Mouse (Mus musculus) c-Kit-positive CD71-positive TER-119-negative erythroid progenitor cells, embryonic 14.5 days (primary cell): ENCODE data around the gene Tmco2.
"Not testable (repeated sequence)": the region's sequence is repeated elsewhere in the genome, so short reads cannot be mapped to it uniquely, and the experiment has no call there.

Source experiments
- DNase-seq: peaks from one replicate; pipeline ENCODE4 v3.0.0-alpha.2; 2013; ENCODE audit warnings: low read depth

Tmco2 gene

DNA sequence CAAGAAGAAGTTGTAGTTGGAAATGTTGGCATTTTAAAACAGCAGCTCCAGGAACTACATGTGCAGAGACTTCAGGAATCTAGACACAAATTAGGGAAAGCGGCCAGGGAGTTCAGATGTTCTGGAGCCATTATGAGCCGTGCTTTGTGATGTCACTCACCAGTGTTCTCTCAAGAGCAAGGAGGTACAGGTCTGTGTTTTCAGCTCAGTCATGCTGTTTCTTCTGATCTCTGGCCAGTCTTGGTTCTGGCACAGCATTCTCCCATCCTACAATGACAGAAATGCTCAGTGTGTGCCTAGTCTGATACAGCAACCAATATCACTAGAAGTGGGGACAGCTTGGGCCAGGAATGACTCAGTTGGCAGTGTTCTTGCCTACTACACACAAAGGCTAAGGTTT, at the start of gene Tmco2:
TSS of gene Tmco2 (minus strand) at position 101 of the 400 bp plus-strand sequence.
- no peak for DNase-seq

DNA sequence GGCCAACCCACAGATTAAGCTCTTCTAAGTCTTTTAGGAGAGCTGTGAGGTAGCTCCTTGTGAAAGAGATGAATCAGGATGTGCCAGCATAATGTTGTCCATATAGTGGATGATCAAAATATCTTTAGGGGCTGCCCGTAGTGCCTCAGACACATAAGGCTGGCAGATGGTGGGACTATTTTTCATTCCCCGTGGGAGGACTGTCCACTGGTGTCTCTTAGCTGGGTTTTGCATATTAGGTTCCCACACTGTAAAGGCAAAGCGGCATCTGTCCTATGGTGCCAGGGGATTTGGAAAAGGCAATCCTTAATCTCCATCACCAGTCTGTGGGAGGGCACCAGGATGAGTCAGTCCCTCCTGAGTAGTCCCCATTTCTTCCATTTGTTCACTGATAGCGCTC, 5.7 kb downstream of the Tmco2 start:
- DNase-seq, result no peak

DNA sequence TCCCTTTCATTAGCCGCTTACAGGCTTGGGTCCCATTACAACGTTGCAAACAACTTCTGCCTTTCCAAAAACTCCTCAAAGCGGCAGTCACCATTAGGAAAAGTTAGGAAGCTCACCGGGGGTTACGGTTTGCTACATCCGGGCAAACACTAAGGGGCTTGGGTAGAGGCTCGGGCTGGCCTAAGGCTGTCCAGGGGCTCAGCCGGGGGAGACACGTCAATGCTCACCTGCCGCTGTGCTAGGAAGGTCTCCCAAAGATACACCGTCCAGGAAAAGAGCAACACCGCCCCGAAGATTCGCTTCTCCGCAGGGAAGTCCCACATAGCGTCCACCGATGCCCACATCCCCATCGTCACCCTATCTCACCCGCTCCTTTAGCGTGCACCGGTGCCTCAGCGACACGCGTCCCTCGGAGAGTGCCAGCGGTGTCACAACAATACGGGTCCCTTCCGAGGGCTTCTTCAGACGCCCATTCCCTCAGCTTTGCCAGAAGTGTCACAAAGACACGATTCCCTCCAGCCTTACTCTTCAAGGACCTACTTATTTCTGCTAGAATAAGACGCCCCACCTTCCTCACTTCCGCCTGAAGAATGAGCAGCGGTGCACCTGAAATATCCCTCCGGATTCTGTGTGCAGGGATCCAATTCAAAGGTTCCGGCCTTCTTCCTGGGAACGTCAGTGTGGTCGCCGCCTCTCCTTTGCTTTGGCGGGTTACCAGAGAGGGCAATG, 11.2 kb downstream of the Tmco2 start, which contains the start of gene Zmpste24:
TSS of gene Zmpste24 (minus strand) at position 592 of the 729 bp plus-strand sequence.
- DNase-seq, result peak; percentile 91

DNA sequence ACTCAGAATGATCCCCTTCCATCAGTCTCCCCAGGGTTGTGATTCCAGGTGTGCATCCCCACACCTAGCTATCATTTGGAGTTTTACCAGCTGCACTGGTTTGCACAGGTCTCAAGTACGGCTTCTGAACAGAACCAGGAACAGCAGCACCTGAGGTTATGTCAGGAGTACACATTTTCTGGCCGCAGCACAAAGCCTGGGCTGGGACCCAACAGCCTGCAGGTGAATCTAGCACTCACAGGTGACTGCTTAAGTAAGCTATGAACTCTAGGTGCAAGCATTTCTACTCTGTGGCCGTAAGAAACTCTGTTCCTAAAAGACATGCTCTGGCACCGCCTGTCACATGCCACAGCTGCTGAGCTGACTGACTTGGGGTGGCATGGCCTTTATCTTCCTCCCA, 18.8 kb downstream of the Tmco2 start:
- DNase-seq, result no peak

DNA sequence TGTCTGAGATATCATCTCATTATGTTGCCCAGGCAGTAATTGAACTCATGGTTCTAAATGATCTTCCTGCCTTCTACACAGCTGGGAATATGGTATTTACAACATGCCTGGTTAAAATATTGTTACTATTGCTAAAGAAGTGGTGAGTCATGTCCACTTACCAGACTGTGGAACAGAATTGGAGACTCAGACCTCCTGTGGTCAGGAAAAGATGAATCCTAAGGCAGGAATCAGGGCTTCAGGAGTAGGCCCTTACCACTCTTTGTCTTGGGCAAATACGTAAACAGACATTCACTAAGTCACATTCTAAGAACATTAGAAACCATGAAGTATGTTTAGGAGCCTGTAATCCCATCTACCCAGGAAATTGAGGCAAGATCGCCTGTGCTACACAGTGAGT, 20.3 kb downstream of the Tmco2 start:
- DNase-seq, result no peak

DNA sequence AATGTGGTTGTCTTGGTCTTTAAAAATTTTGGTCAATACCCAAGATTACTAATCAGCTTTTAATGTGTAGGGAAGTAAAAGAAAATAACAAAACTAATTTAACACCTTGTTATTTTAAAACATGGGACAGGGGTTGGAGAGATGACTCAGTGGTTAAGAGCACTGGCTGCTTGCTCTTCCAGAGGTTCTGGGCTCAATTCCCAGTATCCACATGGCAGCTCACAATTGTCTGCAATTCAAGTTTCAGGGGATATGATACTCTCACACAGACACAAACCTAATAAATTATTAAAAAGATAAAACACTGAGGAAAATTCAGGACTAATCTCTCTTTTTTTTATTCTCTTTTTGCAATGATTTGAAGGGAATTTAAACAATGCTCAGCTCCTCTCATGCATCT, 24.5 kb downstream of the Tmco2 start:
- no peak for DNase-seq

DNA sequence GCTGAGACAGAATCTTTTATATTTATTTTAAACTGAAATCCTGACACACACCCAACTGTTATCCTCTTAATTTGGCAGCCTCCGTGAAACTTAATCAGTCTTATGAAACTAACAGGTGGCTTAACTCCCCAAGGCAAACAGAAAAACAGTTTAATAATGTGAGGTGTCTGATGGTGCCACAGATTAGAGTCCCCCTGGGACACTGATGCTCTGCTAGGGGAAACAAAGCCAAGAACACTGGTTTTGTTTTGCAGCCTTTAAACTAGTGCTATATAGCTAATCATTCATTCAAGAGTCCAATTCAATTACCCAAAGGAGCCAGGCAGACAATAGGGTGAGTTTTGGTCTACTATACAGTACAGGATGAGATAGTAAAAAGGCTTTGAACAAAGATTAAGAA, 28.6 kb downstream of the Tmco2 start:
- no peak for DNase-seq

DNA sequence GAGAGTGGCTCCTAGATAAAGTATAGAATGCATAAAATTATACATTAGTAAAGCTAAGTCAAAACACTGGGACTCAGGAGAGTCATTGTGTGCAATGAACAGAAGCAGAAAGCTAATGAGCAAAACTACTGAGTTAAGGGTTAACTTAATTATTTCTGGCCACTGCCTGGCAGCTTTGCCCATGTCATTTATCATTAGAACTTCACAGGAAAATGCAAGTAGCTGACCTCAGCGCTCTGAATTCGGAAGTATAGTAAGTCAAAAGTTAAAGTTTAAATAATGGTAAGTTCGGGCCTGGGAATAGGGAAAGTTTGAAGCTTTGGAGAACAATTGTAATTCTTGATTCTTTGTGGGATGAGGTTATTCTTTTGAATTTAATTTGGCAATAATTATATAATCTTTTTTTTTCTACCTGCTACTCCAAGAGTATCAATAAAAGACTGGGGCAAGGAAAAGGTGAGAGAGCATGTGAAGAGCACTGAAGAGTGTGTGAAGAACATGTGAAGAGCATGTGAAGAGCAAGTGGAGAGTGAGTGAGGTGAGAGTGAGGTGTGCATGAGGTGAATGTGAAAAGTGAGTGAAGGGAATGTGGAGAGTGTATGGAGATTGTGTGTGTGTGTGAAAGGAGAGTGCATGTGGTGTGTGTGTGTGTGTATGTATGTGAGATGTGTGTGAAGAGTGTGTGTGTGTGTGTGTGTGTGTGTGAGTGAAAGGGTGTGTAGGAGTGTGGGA, 30.9 kb downstream of the Tmco2 start:
- no peak for DNase-seq

DNA sequence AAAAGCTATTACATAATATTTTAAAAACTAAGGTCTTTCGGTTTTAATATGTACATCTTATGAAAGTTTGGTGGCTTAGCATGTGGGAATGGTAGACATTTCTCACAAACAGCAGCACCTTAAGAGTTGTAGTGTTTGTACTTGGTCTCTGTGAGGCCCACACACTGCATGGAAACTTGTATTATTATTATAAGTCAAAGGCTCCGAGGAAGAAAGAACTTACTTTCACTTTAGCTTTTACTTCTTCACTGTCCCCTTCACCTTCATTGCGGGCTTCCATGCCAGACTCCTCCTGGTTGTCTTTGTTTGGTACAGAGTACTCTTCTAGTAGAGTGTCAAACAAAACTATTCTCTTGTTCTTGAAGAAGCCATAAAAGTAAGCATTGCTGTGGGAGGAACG, 34.8 kb downstream of the Tmco2 start:
- no peak for DNase-seq

DNA sequence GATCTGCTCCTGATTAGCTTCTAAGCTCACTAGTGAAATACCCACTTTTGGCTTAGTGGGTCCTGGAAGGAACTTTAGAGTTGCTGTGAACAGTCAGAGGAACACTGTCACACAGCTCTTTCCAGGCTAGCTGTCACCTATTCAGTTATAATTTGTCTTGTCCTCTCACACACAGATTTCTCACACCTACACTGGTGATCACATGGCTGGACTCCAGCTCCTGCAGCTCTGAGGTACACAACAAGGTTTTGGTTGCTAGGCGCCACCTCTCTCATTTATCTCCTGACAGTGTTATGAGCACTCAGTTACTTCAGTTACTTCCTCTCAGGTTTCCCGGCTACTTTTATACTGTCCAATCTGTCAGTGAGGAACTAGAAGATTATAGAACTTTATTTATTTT, 43.7 kb downstream of the Tmco2 start:
- no peak for DNase-seq

DNA sequence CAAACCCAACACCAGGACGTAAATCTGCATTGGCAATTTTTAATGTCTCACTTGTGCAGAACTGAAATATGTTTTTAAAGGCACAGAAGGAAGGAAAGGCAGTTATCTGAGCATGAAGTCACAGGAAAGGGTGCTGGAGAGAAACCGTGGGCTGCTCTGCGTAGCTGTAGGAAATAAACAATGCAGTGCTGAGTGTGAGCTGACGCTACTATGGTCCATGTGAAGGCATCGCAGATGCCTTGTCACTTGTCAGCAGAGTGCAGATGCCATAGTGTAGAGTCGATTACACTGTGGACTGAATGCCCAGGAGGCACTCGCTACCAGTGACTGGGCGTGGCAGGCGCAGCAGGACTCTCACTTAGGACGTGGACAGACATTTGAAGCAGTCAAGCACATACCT, 49.8 kb downstream of the Tmco2 start:
- not testable (repeated sequence) for DNase-seq

DNA sequence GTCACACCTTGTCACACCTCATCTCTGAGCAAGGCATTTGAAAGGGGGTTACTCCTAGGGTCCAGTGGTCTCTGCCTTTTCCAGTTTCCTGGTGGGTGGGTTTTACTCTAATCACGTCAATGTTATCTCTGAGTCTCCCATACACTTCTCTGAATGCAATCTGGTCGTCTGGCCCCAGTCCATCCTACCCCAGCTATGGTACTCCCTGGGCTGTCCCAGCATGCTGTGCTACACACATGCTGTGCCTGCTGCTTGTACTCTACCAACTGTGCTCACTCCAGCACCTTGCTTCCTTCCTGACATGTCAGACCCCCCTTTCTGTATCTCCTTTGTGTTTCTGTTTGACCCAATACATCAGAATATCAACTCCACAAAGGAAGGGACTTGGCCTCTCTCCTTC, 52.0 kb downstream of the Tmco2 start:
- DNase-seq, result no peak

DNA sequence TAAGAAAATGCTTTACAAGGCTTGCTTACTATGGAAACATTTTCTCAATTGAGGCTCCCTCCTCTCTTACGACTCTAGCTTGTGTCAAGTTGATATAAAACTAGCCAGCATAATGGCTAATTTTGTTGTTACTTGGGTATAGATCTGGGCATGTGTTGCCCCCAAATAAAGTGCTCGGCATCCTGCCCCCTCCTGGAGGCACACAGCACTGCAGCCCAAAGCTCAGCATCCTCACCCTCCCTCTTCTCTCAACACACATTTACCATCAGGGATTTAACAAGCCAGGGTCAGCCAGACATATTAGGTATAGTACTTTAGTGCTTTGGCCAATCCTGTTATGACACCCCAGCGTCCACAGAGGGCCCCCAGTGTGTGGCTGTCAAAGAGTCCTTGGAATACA, 52.7 kb downstream of the Tmco2 start:
- DNase-seq, result no peak
